Mouse (Mus musculus): ENCODE measurements around the gene Nt5e.

Nt5e gene

GRCm38 (mm10) chr9:88394852-88395251, 67.9 kb downstream of the Nt5e start:
- no peak for DNase-seq (ENCODE audit: low read depth)

- DNase-seq (ENCODE audit: low read depth) = peak; percentile 16
Observed at GRCm38 (mm10) chr9:88398461-88398860, 71.5 kb downstream of the Nt5e start.

- peak; percentile 62 for DNase-seq (ENCODE audit: low read depth)
Observed at GRCm38 (mm10) chr9:88404088-88404487, 77.1 kb downstream of the Nt5e start.

GRCm38 (mm10) chr9:88404515-88404914, 77.5 kb downstream of the Nt5e start:
- DNase-seq (ENCODE audit: low read depth) = peak; percentile 19

- no peak for DNase-seq (ENCODE audit: low read depth)
Observed at GRCm38 (mm10) chr9:88409978-88410377, 83.0 kb downstream of the Nt5e start.

- DNase-seq (ENCODE audit: low read depth) = no peak
Observed at GRCm38 (mm10) chr9:88416752-88417151, 89.8 kb downstream of the Nt5e start.

Measured in c-Kit-positive CD71-positive TER-119-negative erythroid progenitor cells, embryonic 14.5 days (primary cell).